Mouse (Mus musculus) CD8-positive naive resting alpha-beta T cell, adult 2 months (primary cell): Measurements from ENCODE around the gene Nup210l.

Experiments used
- DNase-seq, 2 experiments: peaks; one replicate each; pipeline ENCODE4 v3.0.0; 2022; ENCODE audit warnings: low read depth in 2 of 2, low spot score in 2 of 2

The Nup210l gene

GRCm38 (mm10) chr3:90255194-90255565 lies 151.2 kb downstream of the Nup210l start:
- no peak for DNase-seq

- no peak for DNase-seq
Observed at GRCm38 (mm10) chr3:90255784-90256353, 151.9 kb downstream of the Nup210l start.

DNA sequence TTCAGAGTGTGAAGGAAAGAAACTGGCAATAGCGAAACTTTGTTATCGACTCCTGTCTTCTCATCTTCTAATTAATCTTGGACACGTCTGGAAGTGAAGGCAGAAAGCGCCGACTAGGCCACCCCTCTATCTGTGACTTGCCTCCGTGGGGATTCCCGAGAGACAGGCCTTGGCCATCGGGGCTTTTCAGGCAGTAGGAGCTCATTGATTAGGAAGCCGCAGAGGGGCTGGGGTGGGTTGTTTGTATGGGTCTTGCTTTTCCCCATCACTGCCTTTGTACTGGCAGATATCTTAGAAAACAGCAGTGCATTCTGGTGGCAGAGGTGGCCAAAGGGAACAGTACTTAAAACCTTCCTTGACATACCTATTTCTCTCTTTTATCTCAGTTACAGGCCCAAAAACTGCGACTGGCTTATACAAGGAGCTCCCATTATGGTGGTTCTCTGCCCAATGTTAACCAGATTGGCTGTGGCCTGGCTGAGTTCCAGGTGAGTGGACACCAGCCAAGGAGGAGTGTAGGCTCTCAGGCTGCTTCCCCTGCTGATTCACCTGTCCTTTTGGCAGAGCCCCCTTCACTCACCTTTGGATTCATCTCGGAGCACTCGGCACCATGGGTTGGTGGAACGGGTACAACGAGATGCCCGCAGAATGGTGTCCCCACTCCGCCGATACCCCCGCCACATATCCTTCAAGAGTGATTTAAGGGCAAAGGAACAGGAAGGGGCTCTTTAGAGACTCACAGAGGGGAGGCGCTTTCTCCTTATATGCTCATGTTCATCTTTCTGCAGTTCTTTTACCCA lies 153.0 kb downstream of the Nup210l start:
- no peak for DNase-seq

- no peak for DNase-seq
Observed at GRCm38 (mm10) chr3:90258521-90258920, 154.6 kb downstream of the Nup210l start.
